Mouse (Mus musculus): ENCODE results near the gene Tango6.

GRCm38 (mm10) chr8:106682971-106683668, at the start of gene Tango6:
- TF ChIP-seq CTCF (IDR thresholded peaks at IDR 0.05; ENCODE audit: control insufficient read depth, insufficient read depth, insufficient read length) (peak; percentile 45), USF1 (IDR thresholded peaks at IDR 0.05; ENCODE audit: low read depth) (no peak), MYOG (IDR thresholded peaks at IDR 0.05; ENCODE audit: control insufficient read depth, extremely low read depth, insufficient read length) (no peak), MAX (IDR thresholded peaks at IDR 0.05) (no peak), CEBPB (IDR thresholded peaks at IDR 0.05; ENCODE audit: low read depth) (no peak), MYOD1 (IDR thresholded peaks at IDR 0.05; ENCODE audit: control insufficient read depth, insufficient read length, low read depth) (no peak), FOSL1 (IDR thresholded peaks at IDR 0.05; ENCODE audit: insufficient read depth, low read length, poor library complexity, severe bottlenecking) (no peak)

All from C2C12 (cell line).